Mouse (Mus musculus) hindlimb bud, embryonic 11.5 days (tissue): Measurements from ENCODE around the gene Pip4p1.
"Not testable (repeated sequence)": the region's sequence is repeated elsewhere in the genome, so short reads cannot be mapped to it uniquely, and the experiment has no call there.

Source experiments
- DNase-seq: peaks from one replicate; pipeline ENCODE4 v3.0.0-alpha.2; 2012; ENCODE audit warnings: low read depth, low spot score; ENCODE audit errors: extremely low spot score

The Pip4p1 gene

DNA sequence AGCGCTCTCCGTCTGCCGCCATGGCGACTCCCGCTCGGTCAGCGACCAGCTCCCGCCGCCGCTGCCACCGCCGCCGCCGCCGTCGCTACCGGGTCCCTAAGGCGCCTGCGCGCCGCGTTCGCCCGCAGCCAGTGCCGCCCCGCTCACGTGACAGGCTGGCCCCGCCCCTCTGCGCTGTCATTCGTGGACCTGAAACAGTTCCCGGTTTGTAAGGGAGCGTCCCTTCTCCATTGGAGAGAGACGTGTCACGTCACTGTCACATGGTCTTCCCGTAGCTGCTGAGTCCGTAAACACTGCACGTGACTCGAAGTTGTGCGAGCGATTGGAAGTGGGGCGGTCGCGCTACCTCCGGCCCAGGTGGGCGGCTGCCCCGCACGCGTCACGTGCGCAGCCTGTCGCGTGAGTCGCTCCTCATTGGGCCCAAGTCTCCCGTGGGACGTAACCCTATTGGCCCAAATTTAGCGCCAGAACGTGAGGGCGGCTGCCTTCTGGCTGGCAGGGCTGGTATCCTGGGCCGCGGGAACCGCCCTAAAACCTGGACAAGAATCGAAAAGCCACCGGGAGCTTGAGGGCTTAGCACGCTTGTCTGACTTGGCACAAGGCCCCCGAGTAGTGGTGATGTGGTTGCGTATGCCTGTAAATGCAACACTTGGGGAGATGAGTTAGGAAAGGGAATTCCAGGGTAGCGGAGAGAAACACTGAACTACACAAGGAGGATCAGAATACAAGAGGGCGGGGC, at the start of gene Pip4p1, which contains the start of gene Pnp:
Gene Pip4p1 (minus strand): TSS at position 103 of the 739 bp plus-strand sequence.
Gene Pnp (plus strand): TSS at position 329 of the 739 bp plus-strand sequence.
- DNase-seq: peak; percentile 98

GRCm38 (mm10) chr14:50979631-50980030, 49.0 kb upstream of the Pip4p1 start:
- DNase-seq: no peak

DNA sequence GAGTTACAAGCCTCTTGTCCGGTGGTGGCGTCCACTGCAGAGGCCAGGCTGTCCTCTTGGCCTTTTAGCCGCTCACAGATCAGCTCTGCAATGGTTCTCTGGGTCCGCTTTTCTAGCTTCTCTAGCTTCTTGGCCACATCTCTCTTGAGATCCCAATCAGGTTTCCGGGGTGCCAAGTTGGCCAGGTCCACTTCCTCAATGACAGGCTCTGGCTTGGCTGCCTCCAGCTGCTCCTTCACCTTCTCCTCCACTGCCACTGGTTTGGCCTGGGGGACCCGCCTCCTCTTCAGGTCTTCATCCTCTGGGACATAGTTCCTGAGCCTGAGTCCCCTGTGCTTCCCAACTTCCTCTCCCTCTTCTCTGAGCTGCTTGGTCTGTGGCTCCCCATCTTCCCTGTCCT, 47.8 kb upstream of the Pip4p1 start:
- DNase-seq: not testable (repeated sequence)

DNA sequence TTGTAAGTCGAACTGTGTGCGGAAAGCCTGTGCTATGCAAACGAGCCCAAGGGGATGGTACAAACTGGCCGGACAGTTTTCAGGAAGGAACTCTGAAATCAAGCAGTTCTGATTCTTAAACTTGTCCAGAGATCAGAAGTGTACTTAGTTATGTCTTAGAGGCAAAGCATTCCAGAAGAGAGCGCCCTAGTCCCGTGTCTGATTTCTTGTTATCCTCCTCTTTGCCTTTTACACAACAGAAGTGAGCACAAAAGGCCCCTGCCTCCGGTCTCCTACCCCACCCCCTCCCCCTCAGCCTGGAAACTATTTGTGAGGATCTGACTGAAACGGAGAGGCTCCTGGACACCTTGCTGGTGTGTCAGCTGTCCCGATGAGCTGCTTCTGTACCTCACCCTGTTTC, 46.0 kb upstream of the Pip4p1 start:
- no peak for DNase-seq

DNA sequence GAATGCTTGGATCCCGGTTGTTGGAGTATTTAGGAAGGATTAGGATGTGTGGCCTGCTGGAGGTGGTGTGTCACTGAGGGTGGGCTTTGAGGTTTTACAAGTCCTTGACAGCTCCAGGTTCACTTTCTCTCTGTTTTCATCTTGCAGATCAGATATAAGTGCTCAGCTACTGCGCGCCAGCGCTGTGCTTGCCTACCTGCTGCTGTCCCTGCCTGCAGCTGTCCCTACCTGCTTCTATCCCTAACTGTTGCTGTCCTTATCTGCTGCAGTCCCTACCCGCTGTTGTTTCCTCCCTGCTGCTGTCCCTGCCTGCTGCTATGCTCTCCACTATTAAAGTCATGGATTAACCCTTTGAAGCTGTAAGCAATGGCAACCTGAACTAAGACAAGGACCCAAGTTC, 44.3 kb upstream of the Pip4p1 start:
- DNase-seq: no peak

DNA sequence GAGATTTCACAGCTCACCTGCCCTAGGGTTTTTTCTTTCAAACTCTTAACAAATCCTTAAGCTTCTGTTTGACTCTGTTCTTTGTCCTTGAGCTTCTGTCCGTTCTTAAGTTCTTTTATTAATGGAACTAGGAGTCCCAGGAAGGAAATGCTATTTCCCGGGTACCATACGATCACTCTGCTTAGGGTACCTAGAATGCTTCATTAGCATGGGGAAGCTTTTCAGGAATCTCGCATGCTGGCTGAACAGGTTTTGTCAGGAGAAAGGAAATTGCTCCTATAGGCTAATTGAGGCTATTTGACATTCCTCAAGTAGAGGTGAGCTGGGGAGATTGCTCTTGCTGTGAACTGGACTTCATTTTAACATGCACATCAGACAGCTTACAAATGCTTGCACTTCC, 43.0 kb upstream of the Pip4p1 start:
- no peak for DNase-seq

DNA sequence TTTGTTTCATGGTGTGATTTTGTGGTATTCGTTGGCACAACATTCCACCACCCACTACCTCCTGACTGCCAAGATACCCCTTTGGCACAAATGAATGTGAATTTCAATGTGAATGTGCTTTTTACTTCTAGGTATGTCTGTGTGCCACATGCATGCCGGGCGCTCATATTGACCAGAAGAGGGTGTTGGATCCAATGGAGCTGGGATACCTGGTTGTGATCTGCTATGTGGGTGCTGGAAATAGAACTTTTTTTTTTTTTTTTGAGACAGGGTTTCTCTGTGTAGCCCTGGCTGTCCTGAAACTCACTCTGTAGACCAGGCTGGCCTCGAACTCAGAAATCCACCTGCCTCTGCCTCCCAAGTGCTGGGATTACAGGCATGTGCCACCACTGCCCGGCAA, 42.4 kb upstream of the Pip4p1 start:
- not testable (repeated sequence) for DNase-seq

- DNase-seq: no peak
These were observed 40.2 kb upstream of the Pip4p1 start for GRCm38 (mm10) chr14:50970822-50971221.

GRCm38 (mm10) chr14:50969558-50970544, 39.2 kb upstream of the Pip4p1 start:
- DNase-seq: no peak

DNA sequence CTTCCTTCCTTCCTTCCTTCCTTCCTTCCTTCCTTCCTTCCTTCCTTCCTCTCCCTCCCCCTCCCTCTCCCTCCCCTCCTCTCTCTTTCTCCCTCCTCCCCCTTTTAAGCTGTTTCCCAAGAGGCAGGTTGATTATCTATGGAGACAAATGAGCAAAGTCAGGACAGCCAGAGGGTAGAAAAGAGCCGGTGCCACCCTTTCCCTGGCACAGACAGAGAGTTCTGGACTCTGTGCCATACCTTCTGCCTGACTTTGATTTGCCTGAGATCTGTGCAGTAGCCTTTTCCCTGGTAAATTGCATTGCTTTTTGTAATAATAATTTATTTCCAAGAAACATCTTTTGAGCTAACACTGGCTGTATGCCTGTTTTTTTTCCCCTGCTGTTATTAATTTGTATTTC, 38.4 kb upstream of the Pip4p1 start:
- DNase-seq: no peak

DNA sequence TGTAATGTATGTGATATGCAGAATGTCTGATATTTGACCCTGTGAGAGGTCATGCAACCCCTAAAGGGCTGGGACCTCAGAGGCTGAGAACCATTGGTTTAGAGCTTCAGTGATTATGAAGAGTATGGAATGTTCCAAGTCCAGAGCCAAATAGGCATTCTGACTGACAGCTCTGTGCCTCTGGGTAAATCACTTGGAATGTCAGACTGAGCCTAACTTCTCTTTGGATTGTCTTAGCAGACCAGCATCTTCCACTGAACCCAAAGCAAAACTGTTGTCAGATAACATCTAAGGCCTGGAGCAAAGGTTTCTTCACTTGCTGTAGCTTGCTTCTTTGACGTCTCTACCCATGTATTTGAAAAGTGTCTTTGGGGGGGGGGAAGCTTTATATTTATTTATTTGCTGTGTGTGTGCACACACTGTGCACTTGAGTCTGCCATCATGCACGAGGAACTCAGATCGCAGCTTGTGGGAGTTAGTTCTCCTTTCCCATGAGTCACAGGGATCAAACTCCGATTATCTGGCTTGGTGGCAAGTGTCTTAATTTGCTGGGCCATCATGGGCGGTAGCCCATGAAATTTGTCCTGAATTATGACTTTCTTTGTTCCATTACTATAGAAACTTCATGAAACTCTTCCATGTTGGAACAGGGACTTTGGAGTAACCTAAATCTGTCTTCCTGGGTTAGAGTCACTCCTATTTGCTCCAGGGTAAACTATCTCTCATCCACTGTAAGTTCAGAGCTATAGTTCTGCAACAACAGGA, 37.7 kb upstream of the Pip4p1 start:
- no peak for DNase-seq

DNA sequence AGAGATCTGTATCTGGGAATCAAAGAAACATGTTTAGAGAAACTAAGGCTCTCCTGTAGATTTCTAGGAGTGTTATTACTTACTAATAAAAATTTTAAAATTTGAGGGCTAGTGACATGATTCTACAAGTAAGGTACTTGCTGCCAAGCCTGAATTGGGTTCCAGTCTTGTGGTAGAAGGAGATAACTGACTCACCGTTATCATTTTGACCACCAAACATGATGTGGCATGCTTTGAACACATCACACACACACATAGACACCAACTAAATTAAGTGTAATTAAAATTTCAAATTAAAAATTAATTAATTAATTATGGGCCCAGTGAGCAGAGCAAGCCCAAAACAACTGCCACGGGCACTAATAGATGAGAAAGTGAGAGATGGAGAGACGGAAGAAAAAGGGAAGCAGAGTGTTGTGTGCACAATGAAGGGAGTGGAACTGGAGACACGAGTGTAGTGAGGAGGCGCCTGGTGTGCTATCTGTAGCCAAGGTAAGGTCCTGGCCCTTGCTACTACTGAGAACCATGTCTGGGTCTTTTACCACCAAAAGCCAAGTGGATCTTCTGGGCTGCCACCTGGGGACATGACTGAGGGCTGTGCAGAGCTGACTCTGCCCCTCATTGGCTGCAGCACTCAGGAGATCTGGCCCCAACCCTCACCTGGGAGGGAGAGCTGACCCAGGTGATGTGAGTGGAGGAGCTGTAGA, 27.8 kb upstream of the Pip4p1 start:
- not testable (repeated sequence) for DNase-seq

DNA sequence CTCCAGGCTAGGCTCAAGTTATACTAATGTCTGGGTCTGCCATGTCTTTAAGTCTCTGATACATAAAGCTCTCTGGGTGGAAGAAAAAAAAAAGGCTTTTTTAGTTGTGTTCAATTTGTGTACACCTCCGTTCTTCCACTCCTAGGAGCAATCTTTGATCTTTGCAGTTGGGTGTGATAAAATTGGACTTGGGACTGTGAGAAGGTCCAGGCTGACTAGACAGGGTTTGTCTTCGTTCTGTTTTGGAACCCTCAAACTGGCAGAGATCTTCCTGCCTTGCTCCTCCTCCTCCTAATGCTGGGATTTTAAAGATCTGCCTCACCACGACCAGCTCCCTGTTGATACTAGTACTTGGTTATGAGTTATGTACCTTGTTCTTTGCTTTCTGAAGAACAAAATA, 26.5 kb upstream of the Pip4p1 start:
- not testable (repeated sequence) for DNase-seq

- not testable (repeated sequence) for DNase-seq
These were observed 26.1 kb upstream of the Pip4p1 start for GRCm38 (mm10) chr14:50956724-50957123.

DNA sequence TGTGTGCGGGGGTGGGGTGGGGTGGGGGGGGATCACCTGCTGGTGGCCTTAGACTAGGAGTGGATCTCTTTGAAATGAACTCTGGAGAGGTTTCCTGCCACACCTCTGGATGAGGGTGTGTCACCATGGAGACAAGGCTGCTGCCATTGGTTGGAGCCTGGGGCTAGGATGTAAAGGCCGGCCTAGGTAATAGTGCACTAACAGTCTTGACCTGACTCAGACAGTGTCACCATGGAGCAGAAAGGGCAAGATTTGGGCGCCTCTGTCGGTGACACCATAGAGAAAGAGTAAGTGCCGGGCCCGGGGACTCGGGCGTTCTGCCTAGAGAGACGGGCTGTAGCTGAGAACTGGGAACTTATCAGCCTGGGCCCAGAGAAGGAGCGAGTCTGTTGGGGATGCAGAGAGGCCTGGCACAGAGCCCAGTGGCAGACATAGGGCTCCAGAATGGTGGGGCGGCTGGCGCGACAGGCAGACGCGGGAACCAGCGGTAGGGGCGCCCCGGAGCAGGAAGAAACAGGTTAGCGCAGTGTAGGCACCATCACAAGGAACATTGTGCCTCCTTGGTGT, 25.4 kb upstream of the Pip4p1 start, which contains the start of gene Pnp2:
Gene Pnp2 (plus strand): TSS at position 51 of the 567 bp plus-strand sequence.
- not testable (repeated sequence) for DNase-seq

GRCm38 (mm10) chr14:50955487-50955886, 24.8 kb upstream of the Pip4p1 start:
- DNase-seq: no peak

DNA sequence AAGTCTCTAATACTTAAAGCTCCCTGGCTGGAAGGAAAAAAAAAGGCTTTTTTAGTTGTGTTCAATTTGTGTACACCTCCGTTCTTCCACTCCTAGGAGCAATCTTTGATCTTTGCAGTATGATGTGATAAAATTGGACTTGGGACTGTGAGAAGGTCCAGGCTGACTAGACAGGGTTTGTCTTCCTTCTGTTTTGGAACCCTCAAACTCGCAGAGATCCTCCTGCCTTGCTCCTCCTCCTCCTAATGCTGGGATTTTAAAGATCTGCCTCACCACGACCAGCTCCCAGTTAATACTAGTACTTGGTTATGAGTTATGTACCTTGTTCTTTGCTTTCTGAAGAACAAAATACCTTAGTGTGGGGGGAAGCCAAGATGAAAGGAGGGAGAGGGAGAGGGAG, 14.9 kb upstream of the Pip4p1 start:
- DNase-seq: not testable (repeated sequence)

DNA sequence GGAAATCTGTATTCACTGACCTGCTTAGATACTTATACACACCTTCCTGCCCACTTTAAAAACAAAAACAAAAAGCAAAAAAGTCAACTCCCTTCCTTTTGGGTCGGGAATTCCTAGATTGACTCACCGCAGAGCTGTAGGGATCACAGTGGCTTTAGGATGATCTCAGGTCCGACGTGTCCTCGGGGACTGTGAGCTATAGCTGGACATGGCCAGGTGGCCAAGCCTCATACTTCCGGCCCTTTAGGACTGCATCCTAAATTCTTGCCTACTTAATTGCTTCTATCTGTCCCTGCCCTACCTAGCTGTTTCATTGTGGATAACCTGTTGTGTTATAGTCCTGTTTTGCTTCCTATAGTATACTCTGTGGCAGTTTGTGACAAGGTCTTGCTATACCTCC, 14.4 kb upstream of the Pip4p1 start:
- DNase-seq: not testable (repeated sequence)

GRCm38 (mm10) chr14:50944668-50945033, 14.0 kb upstream of the Pip4p1 start:
- not testable (repeated sequence) for DNase-seq
